Mouse (Mus musculus) gastrocnemius, postnatal 14 days (tissue): ENCODE data around the gene Gsto1. TPM values are rescaled to one million over a fixed set of nuclear protein-coding genes. Genes with fewer than 3 reads are reported as not detected.
"Not testable (repeated sequence)": the region's sequence is repeated elsewhere in the genome, so short reads cannot be mapped to it uniquely, and the experiment has no call there.

Experiments
- DNase-seq: peaks from one replicate; pipeline ENCODE4 v3.0.0; 2021; ENCODE audit warnings: mixed read lengths
- intact Hi-C: fragments of 180-260 bp; cut with DNase I; formaldehyde crosslinking; loops from one replicate; pipeline ENCODE4 v1.15.1; 2025; ENCODE audit warnings: low total_unique reads
- long read RNA-seq, 2 experiments: library from polyadenylated mRNA; stranded (forward); transcript quantifications; one replicate each; pipeline ENCODE4 v2.0.0; 2021
- total RNA-seq, 2 experiments: library from RNA; stranded (reverse); gene quantifications; 2 replicates each; pipeline ENCODE4 v1.2.3; 2021

The Gsto1 gene
- total RNA-seq: 10 to 100 TPM; 33.7 to 35.1 TPM
- long read RNA-seq, experiment 1, transcript Gsto1-201 (6 exons, 1,182 nt): major isoform, 18 of 19 reads
- long read RNA-seq, experiment 1, partial matches to known transcripts: 1 of 19 reads
- long read RNA-seq, experiment 1, other reads (novel, unspliced or antisense): 0 of 19 reads
- long read RNA-seq, experiment 2, transcript Gsto1-201 (6 exons, 1,182 nt): major isoform, 30 of 30 reads
- long read RNA-seq, experiment 2, partial matches to known transcripts: 0 of 30 reads
- long read RNA-seq, experiment 2, other reads (novel, unspliced or antisense): 0 of 30 reads

- peak; percentile 91 for DNase-seq
- intact Hi-C loops: no loop called here
These were observed at the start of gene Gsto1 for GRCm38 (mm10) chr19:47854796-47855783. Gene Gsto1 (plus strand): TSS chr19:47854970.

DNA sequence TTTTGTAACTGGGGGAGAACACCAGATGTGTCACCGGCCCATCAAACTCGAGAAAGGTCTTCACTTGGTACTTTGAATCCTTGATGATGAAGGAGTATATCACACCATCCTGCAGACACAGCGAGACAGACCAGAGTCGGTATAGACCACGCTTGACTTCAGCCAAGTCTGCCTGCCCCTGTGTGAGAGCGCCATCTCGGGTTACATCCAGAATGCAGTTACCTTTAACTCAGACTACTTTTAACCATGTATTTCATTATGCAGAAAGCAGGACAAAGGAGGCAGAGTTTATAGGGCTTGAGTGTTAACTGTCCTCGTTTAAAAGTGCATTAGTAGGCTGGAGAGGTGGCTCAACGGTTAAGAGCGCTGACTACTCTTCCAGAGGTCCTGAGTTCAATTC, 42.7 kb upstream of the Gsto1 start:
- intact Hi-C loops: no loop called here
- DNase-seq: no peak

DNA sequence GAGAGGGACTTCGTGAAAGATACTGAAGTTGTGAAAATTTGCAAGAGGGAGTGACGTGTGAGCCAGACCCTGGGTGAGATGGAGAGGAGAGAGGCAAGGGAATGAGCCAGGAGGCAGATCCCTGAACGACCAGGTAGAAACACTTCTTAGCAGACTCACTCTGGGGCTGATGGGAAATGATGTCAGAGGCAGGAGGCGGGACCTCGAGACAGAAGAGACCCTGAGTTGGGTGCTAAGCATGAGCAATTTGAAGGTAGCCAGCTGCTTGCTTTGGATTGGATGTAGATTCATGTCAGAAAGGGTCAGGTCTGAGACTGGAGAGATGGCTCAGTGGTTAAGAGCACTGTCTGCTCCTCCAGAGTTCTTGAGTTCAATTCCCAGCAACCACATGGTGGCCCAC, 40.0 kb upstream of the Gsto1 start:
- no peak for DNase-seq
- intact Hi-C loops: no loop called here

DNA sequence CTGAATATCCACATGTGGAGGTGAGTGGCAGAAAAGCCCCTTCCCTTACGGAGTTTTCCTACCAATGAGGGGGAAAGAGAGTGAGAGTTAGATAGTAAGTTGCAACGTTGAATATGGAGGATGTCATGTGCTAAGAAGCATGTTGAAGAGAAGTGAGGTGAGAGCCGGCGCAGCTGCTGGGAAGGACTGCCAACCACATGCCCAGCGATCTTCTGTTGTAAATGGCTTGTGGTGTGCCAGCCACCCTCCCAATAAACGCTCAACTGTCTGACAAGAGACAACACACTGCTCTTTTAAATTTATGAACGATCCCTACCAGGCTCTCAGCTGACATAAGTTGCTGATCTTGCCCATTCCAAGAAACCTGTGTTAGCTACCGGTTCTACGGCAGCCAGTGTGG, 37.1 kb upstream of the Gsto1 start:
- DNase-seq: no peak
- intact Hi-C loops: no loop called here

- peak; percentile 53 for DNase-seq
- intact Hi-C loops: loop anchor here (2.0 to 5.0 kb wide), 2 partner anchors 162 to 314 kb away; no protein-coding TSS in a partner anchor
These were observed 33.8 kb upstream of the Gsto1 start for GRCm38 (mm10) chr19:47820832-47821493.

DNA sequence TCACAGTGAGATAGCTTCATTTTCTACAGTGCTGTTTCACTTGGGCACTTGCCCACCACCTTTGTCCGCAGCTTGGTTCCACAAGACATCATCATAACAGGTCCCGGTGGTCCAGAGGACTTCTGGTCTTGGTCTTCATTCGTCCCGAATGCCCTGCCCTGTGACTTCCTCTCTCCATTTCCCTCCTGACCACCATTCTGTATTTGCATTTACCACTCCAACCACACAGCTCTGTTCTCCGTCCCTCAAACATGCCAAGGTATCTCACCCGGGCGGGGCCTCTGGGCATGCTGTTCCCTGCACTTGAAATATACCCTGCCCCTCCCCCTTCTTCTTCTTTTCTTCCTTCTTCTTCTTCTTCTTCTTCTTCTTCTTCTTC, 33.3 kb upstream of the Gsto1 start:
- intact Hi-C loops: loop anchor here (2.0 to 5.0 kb wide), 2 partner anchors 163 to 314 kb away; no protein-coding TSS in a partner anchor
- no peak for DNase-seq

DNA sequence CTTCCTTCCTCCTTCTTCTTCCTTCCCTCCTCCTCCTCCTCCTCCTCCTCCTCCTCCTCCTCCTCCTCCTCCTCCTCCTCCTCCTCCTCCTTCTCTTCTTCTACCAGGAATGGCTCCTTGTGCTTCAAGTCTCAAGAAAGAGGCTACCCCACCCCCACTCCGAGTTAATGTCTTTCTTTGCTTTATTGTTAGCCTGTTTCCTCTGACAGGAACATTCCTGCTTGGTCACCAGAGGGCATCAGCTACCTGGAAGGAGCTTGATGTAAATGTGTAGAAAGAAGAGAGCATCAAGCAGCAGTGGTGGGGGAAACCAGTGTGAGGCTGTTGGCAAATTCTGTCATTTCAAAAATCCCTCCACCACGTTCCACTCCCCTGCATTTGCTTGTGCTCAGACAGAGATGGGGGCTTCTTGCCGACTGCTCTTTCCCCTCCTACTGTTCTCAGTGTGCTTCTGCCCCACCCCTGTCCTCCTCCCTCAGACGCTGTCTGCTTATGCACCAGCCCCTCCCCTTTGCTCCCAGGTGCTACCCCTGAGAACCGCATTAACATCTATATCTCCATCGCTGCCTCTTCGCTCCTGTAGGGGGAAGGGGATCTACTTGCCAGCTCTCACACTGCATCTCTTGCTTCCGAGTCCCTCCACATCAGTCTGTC, 32.5 kb upstream of the Gsto1 start:
- no peak for DNase-seq
- intact Hi-C loops: loop anchor here (5.0 kb wide), 1 partner anchor 315 kb away; no protein-coding TSS in a partner anchor

GRCm38 (mm10) chr19:47824026-47824425, 30.7 kb upstream of the Gsto1 start:
- intact Hi-C loops: loop anchor here (5.0 kb wide), 1 partner anchor 317 kb away; no protein-coding TSS in a partner anchor
- DNase-seq: no peak

GRCm38 (mm10) chr19:47829913-47830450, 24.8 kb upstream of the Gsto1 start:
- no peak for DNase-seq
- intact Hi-C loops: no loop called here

- no peak for DNase-seq
- intact Hi-C loops: no loop called here
These were observed 23.7 kb upstream of the Gsto1 start for GRCm38 (mm10) chr19:47831111-47831510.

- intact Hi-C loops: no loop called here
- no peak for DNase-seq
These were observed 22.5 kb upstream of the Gsto1 start for GRCm38 (mm10) chr19:47832316-47832715.

DNA sequence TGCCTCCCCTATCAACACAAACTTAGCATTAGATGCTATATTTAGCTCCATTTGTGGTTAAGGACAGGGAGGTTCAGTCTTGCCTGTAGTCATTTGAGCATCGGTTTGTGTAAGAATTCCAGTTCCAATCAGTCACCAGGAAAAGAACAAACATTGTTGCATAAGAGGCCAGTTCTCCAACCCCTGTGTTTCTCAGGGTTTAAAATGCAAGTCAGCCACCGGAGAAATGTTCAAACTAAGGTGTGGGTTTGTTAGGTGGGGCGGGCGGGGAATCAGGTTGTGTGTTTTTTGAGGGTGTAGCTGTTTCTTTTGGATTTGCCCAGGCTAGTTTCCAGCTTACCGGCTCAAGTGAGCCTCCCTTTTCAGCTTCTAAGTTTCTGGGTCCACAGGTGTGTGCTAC, 20.2 kb upstream of the Gsto1 start:
- DNase-seq: no peak
- intact Hi-C loops: no loop called here

DNA sequence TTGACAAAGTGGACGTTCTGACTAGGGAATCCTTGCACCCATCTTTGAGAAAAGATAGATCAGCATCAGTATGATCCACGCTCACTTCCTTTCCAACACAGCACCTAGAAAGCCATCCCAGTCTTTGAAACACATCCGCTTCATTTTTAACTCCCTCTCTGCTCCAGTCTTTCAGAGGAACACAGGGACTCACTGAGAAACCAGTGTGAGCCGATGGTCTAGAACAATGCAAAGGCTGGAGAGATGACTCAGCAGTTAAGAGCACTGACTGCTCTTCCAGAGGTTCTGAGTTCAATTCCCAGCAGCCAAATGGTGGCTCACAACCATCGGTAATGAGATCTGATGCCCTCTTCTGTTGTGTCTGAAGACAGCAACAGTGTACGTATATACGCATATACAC, 19.0 kb upstream of the Gsto1 start:
- DNase-seq: no peak
- intact Hi-C loops: no loop called here

GRCm38 (mm10) chr19:47836701-47837526, 17.9 kb upstream of the Gsto1 start:
- DNase-seq: peak; percentile 48
- intact Hi-C loops: no loop called here

DNA sequence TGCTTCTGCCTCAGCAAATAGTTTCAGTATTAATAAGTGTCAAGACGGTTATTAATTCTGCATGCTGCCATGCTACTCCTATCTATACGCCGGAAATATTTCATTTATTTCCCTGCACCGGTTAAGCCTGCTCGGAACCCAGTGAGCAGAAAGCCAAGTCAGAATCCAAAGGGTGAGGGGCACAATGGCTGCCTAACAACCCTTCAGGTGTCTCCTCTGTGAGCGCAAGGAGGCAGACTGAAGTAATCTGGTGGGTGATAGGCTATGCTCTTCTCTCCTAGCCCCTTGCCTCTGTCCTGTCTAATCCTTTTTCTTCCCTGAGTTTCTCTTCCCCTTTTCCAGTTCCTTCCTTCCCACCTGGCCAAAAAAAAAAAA, 17.3 kb upstream of the Gsto1 start:
- intact Hi-C loops: no loop called here
- DNase-seq: no peak

- DNase-seq, intact Hi-C loops: not testable (repeated sequence)
These were observed 13.5 kb upstream of the Gsto1 start for GRCm38 (mm10) chr19:47841234-47841633.

- intact Hi-C loops: no loop called here
- no peak for DNase-seq
These were observed 5.0 kb upstream of the Gsto1 start for GRCm38 (mm10) chr19:47849735-47850134.

DNA sequence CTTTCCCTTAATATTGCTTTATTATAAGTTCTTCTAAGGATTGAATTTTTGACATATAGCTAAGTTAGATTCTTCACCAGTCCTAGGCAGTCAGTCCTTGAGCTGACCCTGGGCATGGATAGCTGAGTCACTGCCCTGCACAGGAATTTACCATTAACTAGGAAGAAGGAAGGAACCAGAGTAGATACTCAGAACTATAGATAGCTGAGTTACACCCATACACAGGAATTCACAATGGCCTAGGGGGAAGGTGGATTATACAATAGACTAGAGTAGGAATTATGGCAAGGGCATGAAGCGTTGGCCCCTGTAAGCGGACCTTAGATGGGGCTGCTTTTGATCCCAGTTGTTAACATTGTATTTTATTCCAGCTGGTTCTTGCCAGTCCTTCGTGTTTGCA, 2.6 kb upstream of the Gsto1 start:
- intact Hi-C loops, DNase-seq: not testable (repeated sequence)
